Mouse (Mus musculus) hindbrain, embryonic 12.5 days (tissue): ENCODE data around the gene Vapb. TPM values are rescaled to one million over a fixed set of nuclear protein-coding genes. Genes with fewer than 3 reads are reported as not detected.

Experiments used
- ATAC-seq: fragments of 200-750 bp; cut with Nextera tagmentation; 2 replicates; pipeline ENCODE4 v1.8.0; 2017; ENCODE audit warnings: moderate TSS enrichment; ENCODE audit not compliant: low FRiP score
- H3K27ac ChIP-seq: fragments of 300-500 bp; sonication (generic); 2 replicates; pipeline ENCODE4 v1.5.1; 2016; ENCODE audit warnings: mild to moderate bottlenecking
- H3K27me3 ChIP-seq: fragments of 300-500 bp; sonication (generic); 2 replicates; pipeline ENCODE4 v1.6.1; 2016; ENCODE audit warnings: mild to moderate bottlenecking
- H3K36me3 ChIP-seq: fragments of 300-500 bp; sonication (generic); 2 replicates; pipeline ENCODE4 v1.6.1; 2016; ENCODE audit warnings: mild to moderate bottlenecking
- H3K4me1 ChIP-seq: fragments of 300-500 bp; sonication (generic); 2 replicates; pipeline ENCODE4 v1.6.1; 2016
- H3K4me2 ChIP-seq: fragments of 300-500 bp; sonication (generic); replicated peaks from 2 replicates; pipeline ENCODE4 v1.6.1; 2016; ENCODE audit warnings: mild to moderate bottlenecking
- H3K4me3 ChIP-seq: fragments of 300-500 bp; sonication (generic); 2 replicates; pipeline ENCODE4 v1.5.1; 2016; ENCODE audit warnings: mild to moderate bottlenecking
- H3K9ac ChIP-seq: fragments of 300-500 bp; sonication (generic); 2 replicates; pipeline ENCODE4 v1.6.1; 2016; ENCODE audit warnings: mild to moderate bottlenecking, moderate library complexity
- H3K9me3 ChIP-seq: fragments of 300-500 bp; sonication (generic); replicated peaks from 2 replicates; pipeline ENCODE4 v1.6.1; 2016; ENCODE audit warnings: mild to moderate bottlenecking
- WGBS: fragments of 180-500 bp; shearing (Covaris S2); methylation state at CpG from one replicate; pipeline ENCODE4 v1.1.7; 2016; 5-methylcytosine and 5-hydroxymethylcytosine counted together
- microRNA-seq: library from miRNA; unstranded; fragments of <30 nt; microRNA quantifications from one replicate; pipeline ENCODE4, GENCODE M21; 2017
- polyA plus RNA-seq: library from polyadenylated mRNA; unstranded; fragments of >200 nt; fragmentation: Nextera tagmentation; extraction: Ambion mirVana; gene quantifications from 2 replicates; pipeline ENCODE4 v1.2.1, GENCODE M21; 2016

Gene Vapb
- polyA plus RNA-seq, 1 experiment from 2014 or later = 14.2 TPM

- no peak overlapping the region for H3K4me2 ChIP-seq
- no peak overlapping the region for H3K27ac ChIP-seq
- ATAC-seq = no peak
- H3K4me1 ChIP-seq = no peaks in the 10 kb centered on the region
- no peak overlapping the region for H3K4me3 ChIP-seq
- peaks cover 2% of the 10 kb centered on the region; the same call in 1 of the 2 replicates for H3K9me3 ChIP-seq
- no peaks in the 10 kb centered on the region for H3K36me3 ChIP-seq
- WGBS = 93% methylated on average over 9 of the region's 9 CpGs
- H3K9ac ChIP-seq = no peak overlapping the region
- H3K27me3 ChIP-seq = no peaks in the 10 kb centered on the region
These were observed 89.9 kb downstream of the Vapb start for GRCm38 (mm10) chr2:173827228-173827627.

GRCm38 (mm10) chr2:173828134-173828533, 90.8 kb downstream of the Vapb start:
- no peak for ATAC-seq
- no peaks in the 10 kb centered on the region for H3K4me1 ChIP-seq

GRCm38 (mm10) chr2:173832828-173833492, 95.6 kb downstream of the Vapb start:
- H3K36me3 ChIP-seq = no peaks in the 10 kb centered on the region
- no peaks in the 10 kb centered on the region for H3K9me3 ChIP-seq
- H3K27me3 ChIP-seq = no peaks in the 10 kb centered on the region
- H3K27ac ChIP-seq = no peak overlapping the region
- H3K9ac ChIP-seq = no peak overlapping the region
- WGBS = 75% methylated on average over 7 of the region's 7 CpGs
- no peak for ATAC-seq
- no peak overlapping the region for H3K4me2 ChIP-seq
- no peaks in the 10 kb centered on the region for H3K4me1 ChIP-seq
- no peak overlapping the region for H3K4me3 ChIP-seq

More at GRCm38 (mm10) chr2:173828134-173828533, 90.8 kb downstream of the Vapb start:
- Histone ChIP-seq H3K27ac (no peak overlapping the region), H3K27me3 (no peaks in the 10 kb centered on the region), H3K4me2 (no peak overlapping the region), H3K9ac (no peak overlapping the region), H3K9me3 (no peaks in the 10 kb centered on the region), H3K4me3 (no peak overlapping the region), H3K36me3 (no peaks in the 10 kb centered on the region)
- WGBS = 80% methylated on average over 6 of the region's 6 CpGs

Small RNA genes lying within 50 kb of the gene (microRNA-seq; reads per million reads assigned to microRNA genes)
- gene Mir6340 = not detected

Other genes starting within 250 kb of the Vapb start
- gene 1700021F07Rik, start 214.9 kb upstream of the Vapb start, polyA plus RNA-seq = not detected in 2 replicates
- not detected in 2 replicates for gene Ankrd60, start 159.1 kb upstream of the Vapb start, polyA plus RNA-seq
- 51.1 and 51.4 TPM in 2 replicates for gene Rab22a, start 77.8 kb upstream of the Vapb start, polyA plus RNA-seq
- not detected in 2 replicates for gene 1700010B08Rik, start 18.1 kb upstream of the Vapb start, polyA plus RNA-seq